Mouse (Mus musculus) layer of hippocampus, adult 18-20 months (tissue): ENCODE results near the gene Plcl1. TPM values are rescaled to one million over a fixed set of nuclear protein-coding genes. Genes with fewer than 3 reads are reported as not detected.
"Not testable (repeated sequence)": the region's sequence is repeated elsewhere in the genome, so short reads cannot be mapped to it uniquely, and the experiment has no call there.

Experiments used
- DNase-seq, 2 experiments: peaks; one replicate each; pipeline ENCODE4 v3.0.0; 2022; ENCODE audit warnings: low spot score in 2 of 2
- total RNA-seq, 2 experiments: library from RNA; stranded (reverse); gene quantifications; 2 replicates each; pipeline ENCODE4 v1.2.3; 2021

Plcl1 gene
- total RNA-seq, 2 experiments from 2014 or later = 31.0 to 33.7 TPM

DNA sequence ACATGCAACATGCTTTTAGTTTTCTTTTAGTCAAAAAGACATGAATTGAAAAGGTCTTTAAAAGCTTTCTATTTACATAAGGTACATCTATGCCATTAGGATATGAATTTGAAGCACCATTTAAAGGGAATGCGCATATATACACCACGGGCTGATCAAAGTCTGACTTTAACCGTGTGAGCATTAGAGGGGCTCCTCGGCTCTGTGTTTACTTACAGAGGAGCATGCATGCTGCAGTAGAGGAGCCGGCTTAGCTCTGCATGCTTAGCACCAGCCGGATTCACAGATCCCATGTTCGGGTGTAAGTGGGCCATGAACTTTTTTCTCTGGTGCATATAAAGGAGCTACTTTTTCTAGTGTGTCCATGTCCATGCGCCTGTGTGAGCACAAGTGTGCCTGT is 31.4 kb downstream of the Plcl1 start:
- DNase-seq = no peak

DNA sequence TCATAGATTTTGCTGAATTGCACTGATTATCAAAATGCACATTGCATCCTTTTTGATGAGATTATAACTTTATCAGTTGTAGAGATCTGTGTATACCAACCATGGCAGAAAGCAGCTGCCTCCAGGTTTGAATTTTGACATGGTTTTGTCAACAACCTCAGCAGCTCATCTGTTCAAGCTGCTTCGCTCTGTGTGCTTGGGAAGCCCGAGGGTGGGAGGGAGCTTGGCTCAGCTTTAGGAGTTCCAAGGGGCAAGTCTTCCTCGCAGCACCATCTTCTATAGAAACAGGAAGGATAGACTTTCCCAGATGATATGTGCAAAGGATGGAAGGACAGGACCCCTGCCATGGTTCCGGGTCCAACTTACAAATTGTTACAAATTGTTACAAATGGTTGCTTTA is 32.9 kb downstream of the Plcl1 start:
- no peak for DNase-seq

DNA sequence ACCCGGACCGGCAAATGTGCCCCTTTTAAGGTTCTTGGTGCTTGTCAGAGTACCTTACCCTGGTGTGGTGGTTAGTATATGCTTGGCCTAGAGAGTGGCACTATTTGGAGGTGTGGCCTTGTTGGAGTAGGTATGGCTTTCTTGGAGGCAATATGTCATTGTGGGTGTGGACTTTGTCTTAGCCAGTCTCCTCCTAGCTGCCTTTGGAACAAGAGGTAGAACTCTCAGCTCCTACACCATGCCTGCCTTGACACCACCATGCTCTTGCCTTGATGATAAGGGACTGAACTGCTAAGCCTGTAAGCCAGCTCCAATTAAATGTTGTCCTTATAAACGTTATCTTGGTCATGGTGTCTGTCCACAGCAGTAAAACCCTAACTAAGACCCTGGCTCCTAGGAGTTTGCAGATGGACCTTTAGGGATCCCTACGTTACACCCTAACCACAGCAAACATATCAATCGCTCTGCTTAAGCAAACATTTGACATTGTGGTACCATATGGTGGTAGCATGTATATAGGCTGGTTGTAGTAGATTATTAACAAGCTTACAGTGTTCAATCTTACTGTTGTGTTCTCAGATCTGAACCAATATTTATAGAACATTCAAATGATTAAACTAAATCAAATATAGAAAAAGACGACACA is 39.4 kb downstream of the Plcl1 start:
- no peak for DNase-seq

DNA sequence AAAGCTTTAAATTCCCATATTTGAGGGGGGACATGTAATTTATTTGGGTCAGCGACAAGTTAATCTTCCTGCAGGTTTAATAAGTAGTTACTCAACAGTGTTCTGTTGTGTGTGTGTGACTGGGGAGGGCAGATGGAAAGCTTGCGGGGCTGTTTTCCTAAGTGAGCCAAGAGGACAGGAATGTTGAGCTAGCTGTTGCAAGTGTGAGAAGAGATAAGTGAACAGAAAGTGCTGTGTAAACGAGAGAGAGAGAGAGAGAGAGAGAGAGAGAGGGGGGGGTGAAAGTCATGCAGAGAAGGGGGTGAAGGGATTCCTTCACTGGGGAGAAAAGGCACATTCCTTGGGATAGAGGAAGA is 39.9 kb downstream of the Plcl1 start:
- no peak for DNase-seq

DNA sequence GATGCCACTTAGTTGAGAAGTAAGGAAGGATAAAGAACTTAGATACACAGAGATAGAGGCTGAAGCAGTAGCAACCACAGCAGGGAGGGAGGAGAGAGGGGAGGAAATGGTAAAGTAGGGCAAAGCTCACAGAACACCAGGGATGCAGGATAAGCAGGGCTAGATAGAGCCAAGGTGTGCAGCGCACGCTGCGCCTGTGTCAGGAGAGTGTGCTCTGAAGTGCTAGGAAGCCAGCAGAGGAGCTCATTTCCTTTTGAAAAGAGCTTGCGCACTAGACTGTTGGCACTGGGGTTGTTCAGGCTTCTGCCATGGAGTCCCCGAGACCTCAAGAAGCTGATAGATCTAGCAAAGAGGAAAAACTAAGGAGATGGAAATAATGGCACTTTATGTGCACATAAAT is 40.6 kb downstream of the Plcl1 start:
- no peak for DNase-seq

DNA sequence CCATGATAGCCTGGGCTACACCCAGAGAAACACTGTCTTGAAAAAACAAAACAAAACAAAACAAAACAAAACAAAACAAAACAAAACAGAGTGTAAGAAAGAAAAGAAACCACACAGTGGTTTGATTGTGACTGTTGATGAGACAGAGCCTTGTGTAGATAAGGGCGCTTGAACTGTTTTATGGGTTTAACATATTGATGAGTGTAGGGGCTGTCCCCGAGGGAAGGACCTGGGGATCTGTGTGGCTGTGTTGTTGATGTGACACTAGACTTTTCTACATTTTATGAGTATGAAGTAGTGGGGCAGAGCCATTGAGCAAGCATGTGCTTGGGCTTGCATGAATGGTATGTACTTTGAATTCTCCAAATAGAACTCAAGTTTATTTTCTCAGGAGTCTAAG is 41.2 kb downstream of the Plcl1 start:
- no peak for DNase-seq

DNA sequence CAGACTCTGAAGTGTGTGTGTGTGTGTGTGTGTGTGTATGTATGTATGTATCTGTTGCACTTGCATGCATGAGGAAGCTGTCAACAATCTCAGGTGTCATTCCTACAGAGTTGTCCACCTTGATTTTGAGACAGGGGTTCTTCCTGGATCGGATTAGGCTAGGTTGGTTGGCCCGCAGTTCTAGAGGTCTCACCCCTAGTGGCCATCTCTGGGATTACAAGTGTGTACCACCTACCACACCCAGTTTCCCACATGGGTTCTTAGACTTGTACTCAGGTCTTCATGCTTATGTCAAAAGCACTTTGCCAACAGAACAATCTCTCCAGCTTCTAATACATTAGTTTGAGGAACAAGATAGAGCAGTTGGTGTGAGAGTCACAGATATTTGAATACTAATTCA is 41.9 kb downstream of the Plcl1 start:
- DNase-seq = no peak

DNA sequence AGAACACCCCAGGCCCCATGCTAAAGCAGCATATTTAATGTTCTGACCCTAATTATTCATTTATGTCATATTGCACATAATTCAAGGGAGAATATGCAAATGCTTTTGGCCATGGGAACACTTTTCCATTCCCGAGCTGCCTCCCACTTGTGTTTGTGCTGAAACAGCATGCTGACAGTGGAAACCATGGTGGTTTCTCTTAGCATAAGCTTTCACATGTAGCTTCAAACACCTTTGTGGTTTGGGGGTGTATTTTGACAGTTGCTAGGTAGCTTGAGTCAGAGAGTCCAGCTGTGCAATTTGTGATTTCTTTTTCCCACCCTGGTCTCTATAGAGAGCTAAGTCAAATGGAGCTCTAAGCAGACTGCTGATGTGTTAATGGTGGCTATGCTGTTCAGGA is 42.4 kb downstream of the Plcl1 start:
- no peak for DNase-seq

DNA sequence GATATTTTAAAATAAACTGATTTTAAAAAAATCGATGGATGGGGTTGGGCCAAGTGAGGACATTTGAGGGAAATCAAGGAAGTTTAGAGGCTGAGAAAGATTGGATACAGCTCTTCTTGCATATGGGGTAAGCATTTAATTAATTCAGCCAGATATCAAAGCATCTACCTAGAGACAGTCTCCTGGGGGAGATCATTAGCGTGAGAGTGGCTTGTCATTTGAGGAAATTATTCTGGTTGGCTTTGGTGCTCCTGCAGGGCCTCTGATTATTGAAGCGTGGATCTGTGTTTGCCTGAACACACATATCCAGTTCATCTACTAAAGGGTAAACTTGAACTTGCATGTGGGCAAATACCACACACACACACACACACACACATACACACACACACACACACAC is 44.1 kb downstream of the Plcl1 start:
- DNase-seq = no peak

DNA sequence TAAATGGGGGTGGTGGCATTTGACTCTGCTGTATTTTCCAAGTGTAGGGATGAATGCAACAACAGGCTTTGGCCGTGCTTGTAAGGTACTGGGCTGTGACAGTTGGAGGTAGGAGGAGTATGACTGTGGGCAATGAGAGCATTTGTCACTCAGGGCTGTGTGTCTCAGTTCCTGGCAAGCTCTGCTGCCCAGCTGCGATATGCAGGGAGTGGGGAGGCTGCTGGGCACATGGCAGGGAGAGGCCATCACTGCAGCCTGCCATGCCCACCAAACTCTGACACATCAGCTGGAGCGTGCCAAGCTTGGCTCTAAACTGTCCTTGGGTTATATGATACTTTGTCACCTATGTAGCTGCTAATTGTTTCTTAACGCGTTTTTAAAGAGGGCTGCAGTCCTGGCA is 48.4 kb downstream of the Plcl1 start:
- DNase-seq = peak; percentile 52 to 84

DNA sequence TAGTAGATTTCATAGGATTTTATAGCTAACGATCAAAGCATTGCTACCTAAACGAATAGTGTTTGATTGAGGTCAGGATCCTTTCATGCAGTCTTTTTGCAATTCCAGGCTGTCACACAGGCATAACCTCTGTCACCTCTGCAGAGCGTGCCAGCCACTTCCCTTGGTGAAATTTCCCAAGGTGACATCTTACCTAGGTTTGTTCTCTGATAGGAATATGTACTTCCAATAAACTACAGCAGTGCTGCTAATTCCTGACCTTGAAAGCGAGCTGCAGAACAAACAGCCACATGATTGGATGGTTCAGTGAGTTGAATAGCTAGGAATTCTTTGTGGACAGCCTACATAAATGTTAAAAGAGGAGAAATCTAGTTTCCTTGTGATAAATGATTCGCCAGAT is 56.6 kb downstream of the Plcl1 start:
- no peak for DNase-seq

DNA sequence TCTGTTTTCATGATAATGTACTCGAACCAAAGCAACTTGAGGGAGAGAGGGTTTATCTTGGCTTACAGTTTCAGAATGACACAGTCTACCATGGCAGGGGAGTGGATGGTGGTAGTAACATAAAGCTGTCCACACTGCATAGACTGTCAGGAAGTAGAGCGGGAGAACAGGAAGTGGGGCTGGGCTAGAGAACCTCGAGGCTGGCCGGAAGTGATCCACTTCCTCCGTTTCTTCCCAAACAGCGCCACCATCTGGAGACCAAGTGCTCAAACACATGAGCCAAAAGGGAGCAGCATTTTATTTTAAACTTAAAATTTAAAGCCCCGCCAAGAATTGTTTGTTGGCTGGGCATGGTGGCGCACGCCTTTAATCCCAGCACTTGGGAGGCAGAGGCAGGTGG is 68.0 kb downstream of the Plcl1 start:
- no peak for DNase-seq

DNA sequence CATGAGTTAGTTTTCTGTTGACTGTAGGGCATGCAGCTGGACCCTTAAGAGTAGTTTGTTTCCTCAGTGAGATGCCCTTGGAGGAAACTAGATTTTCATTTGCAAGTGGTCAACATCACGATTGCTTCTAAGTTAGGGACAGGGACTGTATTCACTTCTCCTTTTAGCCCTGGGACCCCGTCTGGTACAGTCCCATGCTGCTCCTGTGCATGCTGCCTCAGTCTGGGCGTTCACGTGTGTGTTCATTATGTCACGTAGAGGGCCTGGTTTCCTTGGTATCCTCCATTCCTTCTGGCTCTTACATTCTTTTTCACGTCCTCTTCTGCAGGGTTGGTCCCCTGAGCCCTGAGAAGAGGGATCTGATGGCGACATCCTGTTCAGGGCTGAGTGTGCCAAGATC is 69.3 kb downstream of the Plcl1 start:
- no peak for DNase-seq

DNA sequence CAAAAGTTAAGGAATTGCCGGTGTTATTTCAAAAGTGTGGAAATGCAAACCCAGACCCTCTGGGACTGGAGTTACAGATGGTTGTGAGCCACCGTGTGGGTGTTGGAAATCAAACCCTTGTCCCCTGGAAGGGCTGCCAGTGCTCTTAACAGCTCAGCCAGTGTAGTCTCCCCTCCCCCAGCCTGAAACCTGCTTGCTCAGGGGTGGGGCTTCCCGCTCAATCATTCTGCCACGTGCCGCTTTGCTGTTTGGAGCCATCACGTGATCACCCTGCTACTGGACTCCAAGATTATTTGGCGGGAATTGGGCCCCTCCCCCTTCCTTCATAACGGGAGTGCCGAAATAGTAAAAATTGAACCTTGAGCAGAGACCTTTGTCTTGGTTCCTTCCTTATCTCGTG is 81.7 kb downstream of the Plcl1 start:
- DNase-seq = not testable (repeated sequence)

DNA sequence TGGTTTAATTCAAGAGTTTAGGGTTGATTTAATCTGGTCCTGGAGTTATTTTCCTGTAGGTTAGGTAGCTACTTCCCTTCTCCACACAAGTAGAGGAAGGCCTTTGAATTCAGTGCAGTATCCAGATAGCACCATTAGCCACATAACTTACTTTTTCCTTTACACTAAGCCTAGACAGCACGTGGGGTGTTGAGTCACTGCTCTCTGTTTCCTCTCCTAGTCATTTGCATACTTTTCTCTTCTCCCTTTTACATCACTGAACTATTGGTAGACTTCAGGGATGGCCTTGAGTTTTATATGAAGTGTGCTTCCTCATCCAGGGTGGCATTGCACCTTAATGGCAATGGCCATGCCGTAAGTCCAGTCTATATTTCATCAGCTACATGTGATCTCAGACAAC is 82.5 kb downstream of the Plcl1 start:
- DNase-seq = no peak

DNA sequence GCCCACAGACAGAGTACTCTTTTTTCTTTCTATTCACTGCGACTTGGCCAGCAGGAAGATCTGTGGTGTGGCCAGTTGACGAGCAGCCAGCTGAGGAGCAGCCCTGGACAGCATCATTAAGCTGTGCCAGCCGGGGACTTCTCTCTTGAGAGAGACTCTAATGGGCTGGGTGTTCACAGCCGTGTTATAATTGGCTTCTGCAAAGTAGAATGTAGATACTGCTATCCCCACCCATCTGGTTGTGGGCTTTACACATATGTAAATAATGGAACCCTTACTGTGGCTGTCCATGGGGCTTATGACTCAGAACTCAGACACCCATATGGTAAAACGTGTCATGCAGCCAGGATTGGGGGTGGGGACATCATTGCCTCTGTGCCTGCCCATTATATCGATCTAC is 83.6 kb downstream of the Plcl1 start:
- peak; percentile 12 to 60 for DNase-seq

DNA sequence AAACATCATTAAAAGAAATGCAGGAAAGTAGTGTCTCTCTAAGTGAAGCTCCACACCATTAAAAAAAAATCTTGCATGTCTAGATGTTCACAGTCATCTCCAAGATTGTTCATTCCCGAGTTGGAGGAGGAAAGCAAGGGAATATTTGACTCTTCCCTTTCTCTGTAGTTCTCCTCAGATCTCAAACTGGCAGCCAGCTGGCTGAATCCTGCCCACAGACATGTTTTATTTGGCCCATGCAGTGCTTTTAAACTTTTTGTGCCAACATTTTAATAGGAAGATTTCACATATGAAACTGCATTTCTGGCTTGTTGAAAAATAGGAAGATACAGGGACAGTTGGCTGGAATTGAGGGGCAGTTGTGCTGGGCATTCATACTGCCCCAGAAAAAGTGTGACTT is 94.2 kb downstream of the Plcl1 start:
- DNase-seq = peak; percentile 53 to 80

DNA sequence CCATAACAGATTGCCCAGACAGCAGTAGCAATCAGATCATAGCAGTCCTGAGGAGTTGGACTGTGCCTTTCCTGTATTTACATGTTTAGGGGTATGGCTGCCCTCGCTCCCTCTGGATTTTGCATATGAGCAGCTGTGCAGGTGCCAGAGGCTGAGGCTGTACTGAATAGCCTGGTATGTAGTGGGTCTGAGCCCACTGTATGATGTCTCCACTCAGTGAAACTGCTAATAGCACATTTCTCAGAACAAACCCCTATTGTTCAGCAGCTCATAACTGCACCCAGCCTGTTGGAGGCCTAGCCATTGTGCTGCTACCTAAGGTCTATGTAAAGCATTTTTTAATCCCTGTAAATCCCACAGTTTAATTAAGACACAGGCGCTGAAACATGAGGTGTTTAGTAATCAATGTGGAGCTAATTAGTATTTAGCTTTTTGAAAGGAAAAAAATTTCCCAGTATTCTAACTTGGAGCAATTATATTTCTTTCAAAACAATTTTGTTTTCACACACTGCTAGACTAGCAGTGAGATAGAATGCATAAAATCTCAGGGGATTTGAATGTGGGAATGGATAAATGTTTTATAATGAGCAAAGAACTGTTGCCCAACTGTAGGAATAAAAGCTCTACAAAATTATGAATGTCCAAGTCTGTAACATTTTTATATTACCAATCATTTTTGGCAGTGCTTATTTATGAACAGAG is 95.4 kb downstream of the Plcl1 start:
- peak in 1 of 2 experiments; percentile 22 for DNase-seq

DNA sequence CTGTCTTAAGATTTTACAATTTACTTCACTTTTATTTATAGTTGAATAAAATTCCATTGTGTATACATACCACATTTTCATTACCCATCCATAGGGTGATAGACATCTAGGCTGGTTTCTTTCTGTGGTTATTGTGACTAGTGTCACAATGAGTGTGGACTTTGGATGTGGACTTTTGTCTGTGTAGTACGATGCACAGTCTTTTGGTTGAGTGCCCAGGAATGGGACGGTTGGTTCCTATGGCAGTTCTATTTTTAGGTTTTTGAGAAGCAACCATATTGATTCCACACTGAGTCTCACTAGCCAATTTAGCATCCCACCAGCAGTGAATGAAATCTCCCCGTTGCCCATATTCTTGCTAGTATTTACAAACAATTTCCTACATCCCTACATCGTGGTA is 100.1 kb downstream of the Plcl1 start:
- DNase-seq = no peak

DNA sequence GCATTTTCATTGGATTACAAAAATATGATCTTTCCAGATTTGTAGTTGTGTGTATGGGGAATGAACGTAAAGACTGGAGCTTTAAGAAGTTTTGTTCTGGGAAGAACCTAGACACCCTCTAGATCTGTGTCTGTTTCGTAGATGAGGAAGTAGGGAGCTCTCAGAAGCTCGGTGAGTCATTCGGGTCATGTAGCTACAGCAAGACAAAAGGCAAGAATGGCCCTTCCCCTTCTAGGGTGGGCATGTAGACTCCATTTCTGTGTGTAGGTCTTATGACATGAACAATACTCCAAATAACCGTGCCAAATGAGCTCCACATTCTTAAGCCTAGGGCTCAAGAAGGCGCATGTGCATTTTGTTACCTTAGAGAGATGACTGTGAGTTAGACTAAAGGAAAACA is 101.3 kb downstream of the Plcl1 start:
- DNase-seq = no peak

DNA sequence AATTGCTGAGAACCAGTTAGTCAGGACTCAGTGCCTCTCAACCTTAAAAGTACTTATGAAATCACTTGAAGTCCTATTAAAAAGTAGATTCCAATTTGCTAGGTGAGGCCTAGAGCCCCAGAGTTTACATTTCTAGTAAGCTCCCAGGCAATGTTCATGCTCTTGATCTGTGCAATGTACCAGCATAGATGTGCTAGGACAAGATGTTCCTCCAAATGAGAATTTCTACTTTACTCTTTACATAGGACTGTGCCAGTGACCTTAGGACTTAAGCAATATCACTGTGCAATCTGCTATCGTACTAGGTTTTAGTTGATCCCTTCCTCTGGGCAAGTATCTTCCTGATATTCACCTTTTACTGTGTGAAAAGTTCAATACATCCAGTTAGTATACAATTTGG is 103.9 kb downstream of the Plcl1 start:
- DNase-seq = no peak

DNA sequence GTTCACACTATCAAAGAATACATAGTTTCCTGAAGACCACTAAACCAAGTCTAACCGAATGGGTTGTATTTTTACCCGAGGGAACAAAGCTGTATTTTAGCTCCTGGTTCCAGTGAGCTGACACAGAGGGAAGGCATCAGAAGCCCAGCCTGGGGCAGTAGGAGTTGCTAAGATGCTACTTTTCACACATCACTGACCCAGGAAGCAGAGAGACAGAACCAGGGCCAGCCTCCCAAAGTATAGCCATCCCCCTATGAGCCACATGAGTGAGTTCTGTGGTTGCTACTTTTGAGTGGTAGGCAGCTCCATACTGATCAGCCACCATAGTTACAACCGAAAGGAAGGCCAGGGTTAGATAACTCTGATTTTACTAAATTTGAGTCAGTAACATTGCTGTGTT is 106.4 kb downstream of the Plcl1 start:
- no peak for DNase-seq

DNA sequence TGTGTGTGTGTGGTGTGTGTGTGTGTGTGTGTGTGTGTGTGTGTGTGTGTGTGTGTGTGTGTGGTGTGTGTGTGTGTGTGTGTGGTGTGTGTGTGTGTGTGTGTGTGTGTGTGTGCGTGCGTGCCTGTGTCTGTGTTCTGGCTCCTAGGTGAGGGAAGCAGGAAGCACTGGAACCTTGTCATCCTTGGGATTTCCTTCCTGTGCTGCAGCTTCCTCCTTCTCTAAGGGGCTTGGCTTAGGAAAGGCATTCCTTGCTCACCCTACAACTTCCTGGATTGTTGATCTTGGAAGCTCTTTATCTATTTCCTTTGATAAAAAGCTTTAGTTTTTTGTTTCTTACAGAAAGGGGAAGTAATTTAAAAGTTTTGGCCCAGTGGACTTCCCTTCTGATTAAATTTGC is 107.1 kb downstream of the Plcl1 start:
- not testable (repeated sequence) for DNase-seq
